8 mouse cellular contexts compared by ENCODE assay signal in the genomic region with DNA sequence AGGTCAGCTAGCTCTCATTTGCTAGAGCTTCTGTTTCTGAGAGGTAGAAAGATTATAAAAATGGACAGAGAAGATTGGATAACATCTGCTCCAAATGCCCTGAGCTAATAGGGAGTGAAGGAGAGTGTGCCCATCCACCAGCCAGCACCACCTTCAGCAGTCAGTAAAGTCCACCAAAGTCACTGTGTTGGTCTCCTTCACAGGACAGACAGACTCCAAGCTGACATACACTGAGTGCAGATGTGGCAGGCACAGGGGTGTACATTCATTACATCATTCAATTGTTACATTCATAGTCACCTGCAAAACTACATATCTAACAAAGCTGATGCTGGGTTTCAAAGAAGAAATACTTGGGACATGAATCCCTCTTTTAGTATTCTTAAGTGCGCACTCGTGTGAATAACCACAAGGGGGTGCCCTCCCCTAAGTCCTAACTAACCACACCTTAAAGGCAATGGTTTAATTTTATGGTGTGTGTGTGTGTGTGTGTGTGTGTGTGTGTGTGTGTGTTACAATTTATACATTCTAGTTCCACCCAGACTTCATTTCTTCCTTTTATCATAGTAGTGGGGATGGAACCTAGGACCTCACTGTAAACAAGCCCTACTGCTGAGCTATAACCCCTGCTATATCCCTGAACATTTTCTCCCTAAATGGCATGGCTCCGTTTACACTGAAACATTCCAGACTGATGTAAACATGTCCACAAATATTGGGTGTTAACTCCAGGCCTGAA.
A peak's percentile ranks its signal among the peaks of the same experiment; 100 is the strongest.
DNase-seq lines count a peak whose midpoint lies in the region; ATAC-seq lines count a peak whose summit lies in the region.

No protein-coding gene starts in this region.

- intact Hi-C loops in gastrocnemius, postnatal 14 days (cut with DNase I; ENCODE audit: low total_unique reads): loop anchor here (5.0 kb wide), 1 partner anchor 324 kb away; no protein-coding TSS in a partner anchor

- peak; percentile 15 for DNase-seq in ovary, postnatal 36 days (ENCODE audit: low spot score)
- DNase-seq in ovary, postnatal 10 days (ENCODE audit: low spot score): no peak
- peak; percentile 3 for DNase-seq in c-Kit-positive CD71-positive TER-119-positive erythroid progenitor cells, embryonic 14.5 days (ENCODE audit: low spot score)
- DNase-seq in gastrocnemius, postnatal 14 days: peak; percentile 17
- DNase-seq in kidney, postnatal 10 days: peak; percentile 70
- peak; percentile 17 for DNase-seq in retina, postnatal 7 days (ENCODE audit: low read depth, low spot score)
- DNase-seq in thymus, postnatal 25 days: no peak

- ATAC-seq in lung, embryonic 15.5 days (ENCODE audit: borderline replicate concordance, extremely low read depth, low FRiP score, low TSS enrichment): peak; percentile 46; the same call in 1 of the 2 replicates

- H3K27ac ChIP-seq in lung, embryonic 15.5 days: no peak overlapping the region

- no peaks in the 10 kb centered on the region for H3K9me3 ChIP-seq in lung, embryonic 15.5 days

- no peaks in the 10 kb centered on the region for H3K36me3 ChIP-seq in lung, embryonic 15.5 days

- no peaks in the 10 kb centered on the region for H3K27me3 ChIP-seq in lung, embryonic 15.5 days

- 24% methylated on average over 3 of the region's 3 CpGs for WGBS in lung, embryonic 15.5 days

- no peaks in the 10 kb centered on the region for H3K4me1 ChIP-seq in lung, embryonic 15.5 days

- no peak overlapping the region for H3K4me2 ChIP-seq in lung, embryonic 15.5 days

- H3K9ac ChIP-seq in lung, embryonic 15.5 days: no peak overlapping the region

- no peak overlapping the region for H3K4me3 ChIP-seq in lung, embryonic 15.5 days

Comparison
In these comparisons a context has a peak if more than half of its experiments do, and no peak if none do; other contexts are left out.
1. DNase-seq: peak in ovary, postnatal 36 days (single experiment), c-Kit-positive CD71-positive TER-119-positive erythroid progenitor cells, embryonic 14.5 days (single experiment), gastrocnemius, postnatal 14 days (single experiment), kidney, postnatal 10 days (single experiment) and retina, postnatal 7 days (single experiment); none in ovary, postnatal 10 days (single experiment) and thymus, postnatal 25 days (single experiment).